Mouse (Mus musculus) bone marrow, adult 2 months (tissue): Measurements from ENCODE around the gene Auts2.

Experiments
- CTCF ChIP-seq: fragments of 200-500 bp; IDR thresholded peaks from 2 replicates; pipeline ENCODE4 v1.5.1; 2011; ENCODE audit warnings: low read length, control low read depth; ENCODE audit not compliant: control insufficient read depth, insufficient read depth
- POLR2A ChIP-seq: fragments of 200-500 bp; IDR thresholded peaks from 2 replicates; pipeline ENCODE4 v1.6.1; 2011; ENCODE audit warnings: low read depth, mild to moderate bottlenecking, control low read depth, low read length, borderline replicate concordance; ENCODE audit not compliant: control insufficient read depth

- TF ChIP-seq POLR2A = no peak
- TF ChIP-seq CTCF = no peak
Observed at GRCm38 (mm10) chr5:132114561-132115301, 428.4 kb downstream of the Auts2 start.
